Mouse (Mus musculus) hindbrain, embryonic 13.5 days (tissue): ENCODE measurements at regions not wholly inside any gene's neighbourhood (a gene's known extent, or its start where the extent isn't known, plus 50 kb on each side); places are given as distances from the start of the nearest gene placed in this dataset.

ENCODE experiments used
- ATAC-seq: fragments of 200-750 bp; cut with Nextera tagmentation; 2 replicates; pipeline ENCODE4 v1.8.0; 2017; ENCODE audit warnings: moderate TSS enrichment; ENCODE audit not compliant: low FRiP score
- H3K27ac ChIP-seq: fragments of 300-500 bp; sonication (generic); 2 replicates; pipeline ENCODE4 v1.5.1; 2015; ENCODE audit warnings: inconsistent platforms, mild to moderate bottlenecking, moderate library complexity
- H3K27me3 ChIP-seq: fragments of 300-500 bp; sonication (generic); 2 replicates; pipeline ENCODE4 v1.6.1; 2015; ENCODE audit warnings: mild to moderate bottlenecking, inconsistent platforms
- H3K36me3 ChIP-seq: fragments of 300-500 bp; sonication (generic); 2 replicates; pipeline ENCODE4 v1.6.1; 2015; ENCODE audit warnings: mild to moderate bottlenecking, inconsistent platforms
- H3K4me1 ChIP-seq: fragments of 300-500 bp; sonication (generic); replicated peaks from 2 replicates; pipeline ENCODE4 v1.6.1; 2015; ENCODE audit warnings: inconsistent platforms
- H3K4me2 ChIP-seq: fragments of 300-500 bp; sonication (generic); 2 replicates; pipeline ENCODE4 v1.6.1; 2015; ENCODE audit warnings: inconsistent platforms, mild to moderate bottlenecking, moderate library complexity
- H3K4me3 ChIP-seq: fragments of 300-500 bp; sonication (generic); 2 replicates; pipeline ENCODE4 v1.5.1; 2015; ENCODE audit warnings: mild to moderate bottlenecking, inconsistent platforms
- H3K9ac ChIP-seq: fragments of 300-500 bp; sonication (generic); 2 replicates; pipeline ENCODE4 v1.6.1; 2015; ENCODE audit warnings: mild to moderate bottlenecking, inconsistent platforms
- H3K9me3 ChIP-seq: fragments of 300-500 bp; sonication (generic); 2 replicates; pipeline ENCODE4 v1.6.1; 2016; ENCODE audit warnings: inconsistent platforms
- WGBS: fragments of 180-500 bp; shearing (Covaris S2); methylation state at CpG from one replicate; pipeline ENCODE4 v1.1.7; 2015; 5-methylcytosine and 5-hydroxymethylcytosine counted together

DNA sequence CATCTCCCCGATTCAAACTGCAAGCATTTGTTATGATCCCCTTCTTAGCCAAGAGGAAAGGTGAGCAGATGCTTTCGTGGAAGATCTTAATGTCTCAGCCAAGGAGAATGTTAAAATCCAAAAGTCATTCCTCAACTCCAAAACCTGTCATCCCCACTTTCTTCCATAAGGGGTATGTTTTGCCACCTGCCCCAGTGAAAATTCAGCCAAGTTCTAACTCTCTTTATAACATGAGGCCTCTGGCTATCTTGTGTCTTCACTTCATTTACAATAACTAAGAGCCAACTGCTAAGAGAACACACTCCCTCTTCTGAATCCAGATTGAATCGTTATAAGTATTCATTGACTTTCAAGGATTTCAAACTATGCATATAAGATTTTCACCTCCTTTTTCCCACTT, 246.7 kb upstream of the Adam34 start:
- no peak overlapping the region for H3K27ac ChIP-seq
- H3K4me2 ChIP-seq = no peak overlapping the region
- no peak overlapping the region for H3K9ac ChIP-seq
- no peak for ATAC-seq
- H3K9me3 ChIP-seq = no peaks in the 10 kb centered on the region
- H3K4me3 ChIP-seq = no peak overlapping the region
- no peaks in the 10 kb centered on the region for H3K4me1 ChIP-seq
- WGBS = 92% methylated on average over 3 of the region's 3 CpGs
- no peaks in the 10 kb centered on the region for H3K27me3 ChIP-seq
- no peaks in the 10 kb centered on the region for H3K36me3 ChIP-seq

DNA sequence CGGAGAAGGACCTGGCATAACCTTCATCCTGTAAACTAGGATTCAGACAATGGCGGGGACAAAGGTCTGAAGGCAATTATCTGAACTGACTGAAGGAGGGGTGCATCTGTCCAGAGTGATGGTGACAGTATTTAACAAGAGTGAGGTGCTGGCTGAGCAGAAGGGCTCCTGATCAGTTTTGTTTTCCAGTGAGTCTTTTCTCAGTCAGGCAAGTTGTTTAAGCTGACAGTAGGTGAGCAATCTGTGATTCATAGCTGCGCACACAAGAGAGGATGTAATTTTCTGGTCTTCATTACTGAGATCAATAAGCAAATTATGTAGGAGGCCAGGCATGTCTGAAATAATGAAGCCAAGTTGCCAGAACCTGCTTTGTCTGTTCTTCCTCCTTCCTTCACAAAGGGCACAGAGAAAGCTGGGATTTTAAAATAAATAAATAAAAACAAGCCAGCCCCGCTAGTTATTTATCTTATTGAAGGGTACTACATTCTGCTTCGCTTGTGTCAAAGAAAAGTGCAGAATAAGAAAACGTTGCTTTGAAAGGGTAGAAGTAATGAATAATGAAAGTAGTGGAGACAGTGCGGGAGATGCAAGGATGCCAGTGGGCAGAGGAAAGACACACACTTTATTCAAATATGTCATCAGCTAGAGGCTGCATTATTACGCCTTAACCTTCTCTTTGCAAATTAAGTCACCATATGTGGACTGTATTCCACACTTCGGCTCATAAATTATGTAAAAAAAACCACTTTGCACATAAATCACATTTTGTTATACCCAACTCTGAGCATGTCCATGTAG, 239.6 kb upstream of the Adam34 start:
- peak; percentile 63 for ATAC-seq
- 38% methylated on average over 9 of the region's 9 CpGs for WGBS
- Histone ChIP-seq H3K27ac (peak overlapping the region; percentile 27; the same call in 1 of the 2 replicates), H3K4me1 (peaks cover 11% of the 10 kb centered on the region), H3K4me2 (peak overlapping the region; percentile 25), H3K36me3 (no peaks in the 10 kb centered on the region), H3K9me3 (no peaks in the 10 kb centered on the region), H3K27me3 (no peaks in the 10 kb centered on the region), H3K9ac (no peak overlapping the region), H3K4me3 (no peak overlapping the region)

DNA sequence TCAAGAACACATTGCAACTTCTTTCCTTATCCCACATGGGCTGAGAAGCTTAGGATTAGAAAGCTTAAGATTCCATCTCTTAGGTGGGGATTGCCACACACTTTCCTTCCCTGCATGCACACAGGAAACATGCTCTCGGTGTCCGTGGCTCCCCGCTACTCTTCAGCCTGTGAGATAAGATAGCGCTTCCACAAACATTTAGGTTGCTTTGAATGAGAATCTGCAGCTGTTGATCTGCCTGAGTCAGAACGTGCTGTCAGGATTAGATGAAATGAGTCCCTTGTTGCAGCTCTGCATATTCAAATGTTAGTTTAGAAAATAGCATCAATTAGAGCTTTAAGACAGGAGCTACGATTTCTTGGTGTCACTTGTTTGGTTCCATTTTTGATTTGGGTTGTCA, 239.0 kb upstream of the Adam34 start:
- Histone ChIP-seq H3K27ac (peak overlapping the region; percentile 27; the same call in 1 of the 2 replicates), H3K36me3 (no peaks in the 10 kb centered on the region), H3K4me1 (peaks cover 11% of the 10 kb centered on the region), H3K9me3 (no peaks in the 10 kb centered on the region), H3K4me2 (peak overlapping the region; percentile 25), H3K4me3 (no peak overlapping the region), H3K9ac (no peak overlapping the region), H3K27me3 (no peaks in the 10 kb centered on the region)
- ATAC-seq = no peak
- 35% methylated on average over 6 of the region's 6 CpGs for WGBS

DNA sequence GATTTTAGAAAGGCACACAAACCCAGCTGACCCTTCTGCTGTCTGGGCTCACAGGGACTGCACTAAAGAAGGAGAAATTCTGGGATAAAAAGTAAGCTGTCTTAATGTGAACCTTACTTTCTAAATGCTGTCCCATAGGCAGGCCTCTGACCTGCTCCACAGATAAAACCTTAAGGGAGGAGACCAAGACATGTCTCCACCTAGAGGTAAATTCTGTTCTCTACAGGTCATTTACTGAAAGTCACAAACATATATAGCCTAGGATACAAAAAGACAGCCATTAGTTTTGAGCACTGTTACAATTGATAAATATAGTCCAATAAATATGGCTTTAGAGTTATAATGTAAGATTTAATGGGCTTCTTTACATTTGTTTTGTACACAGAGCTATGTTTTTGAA, 221.9 kb upstream of the Adam34 start:
- Histone ChIP-seq H3K4me2 (no peak overlapping the region), H3K4me1 (no peaks in the 10 kb centered on the region), H3K27ac (no peak overlapping the region), H3K4me3 (no peak overlapping the region), H3K9me3 (no peaks in the 10 kb centered on the region), H3K9ac (no peak overlapping the region), H3K36me3 (no peaks in the 10 kb centered on the region), H3K27me3 (no peaks in the 10 kb centered on the region)
- no peak for ATAC-seq

DNA sequence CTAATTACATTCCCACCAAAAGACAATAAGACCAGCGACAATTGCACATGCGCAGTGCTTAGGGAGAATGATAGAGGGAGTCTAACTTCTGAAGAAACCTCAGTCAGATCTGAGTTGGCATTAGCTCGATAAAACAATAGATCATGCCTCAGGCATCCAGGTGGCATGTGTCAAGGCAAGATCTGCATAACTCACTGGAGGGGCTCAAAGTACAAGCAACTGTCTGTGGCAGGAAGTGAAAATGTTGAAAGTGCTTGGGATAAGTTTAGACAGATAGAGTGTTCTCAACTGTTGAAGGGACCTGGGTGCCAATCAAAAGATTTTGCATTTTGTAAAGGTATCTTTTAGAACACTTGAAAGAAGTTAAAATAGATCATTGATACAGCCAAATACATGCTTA, 213.1 kb upstream of the Adam34 start:
- no peaks in the 10 kb centered on the region for H3K27me3 ChIP-seq
- no peaks in the 10 kb centered on the region for H3K9me3 ChIP-seq
- no peak overlapping the region for H3K27ac ChIP-seq
- H3K4me3 ChIP-seq = no peak overlapping the region
- no peak overlapping the region for H3K9ac ChIP-seq
- no peak for ATAC-seq
- H3K4me1 ChIP-seq = no peaks in the 10 kb centered on the region
- H3K36me3 ChIP-seq = no peaks in the 10 kb centered on the region
- no peak overlapping the region for H3K4me2 ChIP-seq
- 79% methylated on average over 3 of the region's 3 CpGs for WGBS

DNA sequence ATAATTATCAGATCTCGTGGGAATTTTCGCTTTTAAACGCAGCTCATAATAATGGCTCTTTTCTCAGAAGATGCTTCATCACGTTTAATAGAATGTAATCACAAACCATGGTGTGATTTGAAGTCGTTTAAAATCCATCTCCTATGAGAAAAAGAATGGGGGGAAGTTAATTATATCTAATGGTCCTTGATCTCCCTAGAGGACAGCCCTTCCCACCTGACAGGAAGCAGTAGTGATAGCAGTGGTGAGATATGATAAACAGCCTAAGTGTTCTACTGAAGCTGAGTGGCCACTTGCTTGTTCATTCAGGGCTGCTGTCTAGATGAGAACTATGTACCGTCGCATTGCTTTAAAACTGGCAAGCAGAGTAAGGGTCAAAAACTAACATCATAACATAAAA, 211.4 kb upstream of the Adam34 start:
- 71% methylated on average over 7 of the region's 7 CpGs for WGBS
- Histone ChIP-seq H3K27ac (no peak overlapping the region), H3K9ac (no peak overlapping the region), H3K9me3 (no peaks in the 10 kb centered on the region), H3K4me3 (no peak overlapping the region), H3K27me3 (no peaks in the 10 kb centered on the region), H3K36me3 (no peaks in the 10 kb centered on the region), H3K4me1 (no peaks in the 10 kb centered on the region), H3K4me2 (no peak overlapping the region)
- no peak for ATAC-seq

DNA sequence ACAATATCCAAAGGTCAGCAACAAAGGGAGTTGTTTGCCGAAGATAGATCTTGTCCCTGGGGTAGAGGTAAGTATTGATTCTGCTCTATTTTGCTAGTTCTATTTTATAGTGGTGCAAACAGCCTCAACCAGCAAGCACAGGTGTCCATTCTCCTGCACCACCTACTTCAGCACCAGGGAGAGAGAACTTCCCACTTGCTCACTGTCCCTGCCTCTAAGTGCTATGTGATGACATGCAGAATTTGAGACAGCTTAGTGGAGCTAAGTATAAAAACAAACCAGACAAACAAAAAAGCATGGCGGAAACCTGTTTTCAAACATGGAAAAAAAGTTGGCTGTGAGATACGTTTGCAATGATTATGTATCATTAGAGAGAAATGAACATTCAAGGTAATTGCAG, 196.3 kb upstream of the Adam34 start:
- Histone ChIP-seq H3K4me3 (no peak overlapping the region), H3K4me1 (no peaks in the 10 kb centered on the region), H3K27me3 (no peaks in the 10 kb centered on the region), H3K9ac (no peak overlapping the region), H3K27ac (no peak overlapping the region), H3K4me2 (no peak overlapping the region), H3K9me3 (no peaks in the 10 kb centered on the region), H3K36me3 (no peaks in the 10 kb centered on the region)
- 77% methylated on average over 3 of the region's 3 CpGs for WGBS
- ATAC-seq = no peak

DNA sequence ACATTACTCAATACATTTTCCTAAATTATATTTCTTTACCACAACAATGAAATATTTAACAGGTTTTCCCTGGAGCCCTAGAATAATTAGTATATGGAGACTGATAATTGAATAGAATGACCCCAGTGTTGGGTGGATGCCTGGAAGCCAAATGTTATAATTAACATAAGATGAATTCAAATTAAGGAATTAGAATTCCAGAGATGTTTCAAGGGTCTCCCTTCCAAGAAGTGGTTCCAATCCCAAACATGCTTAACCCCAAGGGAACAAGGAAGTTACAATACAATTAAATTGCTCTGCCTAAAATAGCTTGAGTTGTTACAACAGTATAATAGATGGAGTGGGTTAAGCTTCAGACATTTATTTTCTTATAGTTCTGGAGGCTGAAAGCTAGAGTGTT, 185.3 kb upstream of the Adam34 start:
- Histone ChIP-seq H3K9me3 (no peaks in the 10 kb centered on the region), H3K9ac (no peak overlapping the region), H3K4me2 (no peak overlapping the region), H3K27ac (no peak overlapping the region), H3K36me3 (no peaks in the 10 kb centered on the region), H3K27me3 (no peaks in the 10 kb centered on the region), H3K4me1 (no peaks in the 10 kb centered on the region), H3K4me3 (no peak overlapping the region)
- peak; percentile 28; the same call in 1 of the 2 replicates for ATAC-seq

DNA sequence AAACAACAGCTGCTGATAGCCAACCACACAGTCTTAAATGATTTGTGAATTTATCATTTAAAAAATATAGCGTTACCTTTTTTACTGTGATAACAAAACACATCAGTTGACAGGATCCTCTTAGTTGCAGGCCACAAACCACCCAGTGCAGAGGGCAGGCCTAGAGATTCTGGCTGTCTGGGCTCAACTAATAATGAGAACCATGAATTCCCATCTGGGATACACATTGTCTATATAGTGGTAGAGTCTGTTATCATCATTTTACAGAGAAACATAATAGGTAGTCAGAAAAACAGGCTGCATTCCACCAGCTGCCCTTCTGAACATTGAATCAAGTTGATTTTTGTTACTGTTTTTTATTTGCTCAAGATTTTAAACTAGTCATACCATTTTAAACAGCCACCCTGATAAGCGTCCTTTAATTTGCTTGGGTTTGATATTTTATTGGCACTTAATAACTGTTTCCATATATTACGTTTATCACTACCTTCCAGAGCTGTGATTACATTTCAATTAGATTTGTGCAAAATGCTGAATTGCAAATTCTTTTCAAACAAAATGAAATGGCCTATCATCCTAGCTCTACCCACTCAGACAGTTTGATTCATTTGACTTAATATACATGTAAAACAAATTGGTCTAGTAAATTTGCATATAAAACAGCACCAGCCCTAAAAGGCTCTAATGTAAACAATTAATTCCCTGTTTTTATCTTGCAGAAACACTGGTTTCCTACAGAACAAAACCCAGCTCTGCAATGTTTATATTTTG, 144.2 kb upstream of the Adam34 start:
- Histone ChIP-seq H3K4me3 (no peak overlapping the region), H3K27ac (no peak overlapping the region), H3K4me1 (no peaks in the 10 kb centered on the region), H3K36me3 (no peaks in the 10 kb centered on the region), H3K4me2 (no peak overlapping the region), H3K9me3 (no peaks in the 10 kb centered on the region), H3K9ac (no peak overlapping the region), H3K27me3 (no peaks in the 10 kb centered on the region)
- ATAC-seq = peak; percentile 52; the same call in 1 of the 2 replicates
- 72% methylated on average over 3 of the region's 3 CpGs for WGBS
